In the genomic region with DNA sequence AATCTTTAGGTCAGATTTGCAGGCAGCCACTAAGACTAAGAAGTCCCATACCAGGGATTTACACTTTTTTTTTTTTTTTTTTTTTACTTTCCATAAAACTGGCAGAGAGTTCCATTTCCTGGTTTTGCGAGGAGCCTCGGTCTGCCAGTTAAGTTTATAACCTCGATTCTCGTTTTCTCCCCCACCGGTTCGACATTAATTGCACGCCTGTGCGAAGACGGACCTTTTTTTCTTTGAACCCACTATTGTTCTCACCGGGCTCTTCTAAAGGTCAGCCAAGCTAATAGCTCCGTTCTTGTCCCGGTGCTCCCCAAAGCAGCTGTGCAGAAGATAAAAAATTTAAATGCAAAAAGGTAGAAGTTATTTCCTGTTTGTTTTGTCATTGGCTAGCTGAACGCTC, we compare ENCODE assay signal across 19 mouse cellular contexts. TPM values are rescaled to one million over a fixed set of nuclear protein-coding genes. Genes with fewer than 3 reads are reported as not detected.
DNase-seq lines count a peak whose midpoint lies in the region; ATAC-seq lines count a peak whose summit lies in the region.
"Had no signal": no experiment of that assay in that cellular context is flagged by ENCODE, and none has a peak within 500 bp of the region (broad histone marks: within the 10 kb centered on the region; RNA-seq: fewer than 3 reads in every experiment).

No protein-coding gene starts in this region.

- H3K4me1 ChIP-seq in hindbrain, embryonic 16.5 days (ENCODE audit: control insufficient read depth, insufficient read depth, low read depth, low read length) = no peaks in the 10 kb centered on the region; the same call in 1 of the 2 replicates
- H3K4me1 ChIP-seq in hindbrain, embryonic 10.5 days (replicated peaks) = peaks cover 14% of the 10 kb centered on the region
- no peaks in the 10 kb centered on the region for H3K4me1 ChIP-seq in neural tube, embryonic 12.5 days
- peaks cover 10% of the 10 kb centered on the region for H3K4me1 ChIP-seq in limb, embryonic 13.5 days
- H3K4me1 ChIP-seq: liver, embryonic 15.5 days had no signal

- peak overlapping the region; percentile 22; the same call in 1 of the 2 replicates for H3K4me2 ChIP-seq in hindbrain, embryonic 16.5 days (ENCODE audit: low read length)
- H3K4me2 ChIP-seq in neural tube, embryonic 12.5 days (replicated peaks) = peak overlapping the region; percentile 12; the same call in 1 of the 2 replicates
- H3K4me2 ChIP-seq in limb, embryonic 13.5 days (replicated peaks) = peak overlapping the region; percentile 44
- H3K4me2 ChIP-seq: liver, embryonic 15.5 days had no signal

- no peak for DNase-seq in hindbrain, embryonic 10.5 days (ENCODE audit: low spot score)
- DNase-seq in neural tube, embryonic 10.5 days (ENCODE audit: extremely low spot score, low spot score) = no peak
- no peak for DNase-seq in heart, postnatal 14 days
- DNase-seq in gastrocnemius, postnatal 14 days = no peak
- DNase-seq: adrenal gland, postnatal 36 days; cerebellum, adult 2 months; heart, adult 18-20 months; layer of hippocampus, postnatal 36 days; lung, postnatal 10 days; thymus, postnatal 36 days had no signal

- no peak overlapping the region for H3K27ac ChIP-seq in hindbrain, embryonic 16.5 days (ENCODE audit: low read depth, low read length)
- no peak overlapping the region for H3K27ac ChIP-seq in hindbrain, embryonic 10.5 days
- no peak overlapping the region for H3K27ac ChIP-seq in neural tube, embryonic 12.5 days
- no peak overlapping the region for H3K27ac ChIP-seq in limb, embryonic 13.5 days
- H3K27ac ChIP-seq: liver, embryonic 15.5 days had no signal

- H3K4me3 ChIP-seq in hindbrain, embryonic 16.5 days (ENCODE audit: low read length) = no peak overlapping the region
- H3K4me3 ChIP-seq in hindbrain, embryonic 10.5 days = no peak overlapping the region
- no peak overlapping the region for H3K4me3 ChIP-seq in neural tube, embryonic 12.5 days
- no peak overlapping the region for H3K4me3 ChIP-seq in limb, embryonic 13.5 days
- H3K4me3 ChIP-seq: erythroblast, embryonic 14.5 days; liver, embryonic 15.5 days had no signal

- no peaks in the 10 kb centered on the region for H3K9me3 ChIP-seq in hindbrain, embryonic 16.5 days (ENCODE audit: control insufficient read depth, low read length)
- H3K9me3 ChIP-seq in hindbrain, embryonic 10.5 days = no peaks in the 10 kb centered on the region
- no peaks in the 10 kb centered on the region for H3K9me3 ChIP-seq in neural tube, embryonic 12.5 days
- no peaks in the 10 kb centered on the region for H3K9me3 ChIP-seq in limb, embryonic 13.5 days
- H3K9me3 ChIP-seq: liver, embryonic 15.5 days had no signal

- H3K36me3 ChIP-seq in hindbrain, embryonic 16.5 days (ENCODE audit: control insufficient read depth, insufficient read depth, low read length) = no peaks in the 10 kb centered on the region
- H3K36me3 ChIP-seq in hindbrain, embryonic 10.5 days = no peaks in the 10 kb centered on the region
- no peaks in the 10 kb centered on the region for H3K36me3 ChIP-seq in neural tube, embryonic 12.5 days
- H3K36me3 ChIP-seq in limb, embryonic 13.5 days = no peaks in the 10 kb centered on the region
- H3K36me3 ChIP-seq: liver, embryonic 15.5 days had no signal

- WGBS in hindbrain, embryonic 16.5 days = 27% methylated on average over 13 of the region's 13 CpGs
- 50% methylated on average over 13 of the region's 13 CpGs for WGBS in hindbrain, embryonic 10.5 days
- WGBS in neural tube, embryonic 12.5 days = 23% methylated on average over 13 of the region's 13 CpGs
- WGBS in limb, embryonic 13.5 days = 14% methylated on average over 13 of the region's 13 CpGs

- no peak for ATAC-seq in hindbrain, embryonic 16.5 days
- no peak for ATAC-seq in neural tube, embryonic 12.5 days (ENCODE audit: low FRiP score, low read depth)
- ATAC-seq in limb, embryonic 13.5 days (ENCODE audit: low FRiP score, low read depth) = no peak
- ATAC-seq: activated CD4-positive, CD25-positive, alpha-beta regulatory T cell, adult 4 months; Patski had no signal

- no peaks in the 10 kb centered on the region for H3K27me3 ChIP-seq in hindbrain, embryonic 16.5 days (replicated peaks; ENCODE audit: control insufficient read depth, insufficient read depth, low read length)
- H3K27me3 ChIP-seq in hindbrain, embryonic 10.5 days (ENCODE audit: insufficient read depth, poor library complexity, severe bottlenecking) = no peaks in the 10 kb centered on the region
- H3K27me3 ChIP-seq in neural tube, embryonic 12.5 days (replicated peaks) = no peaks in the 10 kb centered on the region
- no peaks in the 10 kb centered on the region for H3K27me3 ChIP-seq in limb, embryonic 13.5 days
- H3K27me3 ChIP-seq: liver, embryonic 15.5 days; Patski had no signal

- intact Hi-C loops in heart, postnatal 14 days (cut with DNase I) = no loop called here
- intact Hi-C loops in gastrocnemius, postnatal 14 days (cut with DNase I; ENCODE audit: low total_unique reads) = no loop called here

- no peak overlapping the region for H3K9ac ChIP-seq in hindbrain, embryonic 16.5 days (ENCODE audit: low read depth, low read length)
- no peak overlapping the region for H3K9ac ChIP-seq in neural tube, embryonic 12.5 days
- H3K9ac ChIP-seq in limb, embryonic 13.5 days = no peak overlapping the region
- H3K9ac ChIP-seq: liver, embryonic 15.5 days had no signal

RNA-seq across cellular contexts. Expression of a gene that starts 12.5 kb away (rescaled TPM):
- 13.2 and 14.4 TPM in 2 replicates for polyA plus RNA-seq in hindbrain, embryonic 16.5 days (2015; fragmentation: Nextera tagmentation; extraction: Ambion mirVana)
- polyA plus RNA-seq in hindbrain, embryonic 10.5 days (2016; fragmentation: Nextera tagmentation; extraction: Ambion mirVana) = 18.4 and 20.6 TPM in 2 replicates
- 12.7 and 13.5 TPM in 2 replicates for polyA plus RNA-seq in neural tube, embryonic 12.5 days (2016; fragmentation: Nextera tagmentation; extraction: Ambion mirVana)
- polyA plus RNA-seq in limb, embryonic 13.5 days (2015; fragmentation: Nextera tagmentation; extraction: Ambion mirVana) = 51.6 and 59.1 TPM in 2 replicates
- total RNA-seq in heart, postnatal 14 days (2021) = 10 to 100 TPM; 35.2 to 38.2 TPM
- 10 to 100 TPM; 14.3 to 14.4 TPM for total RNA-seq in gastrocnemius, postnatal 14 days (2021)
- total RNA-seq: common myeloid progenitor, adult 5-6 weeks; megakaryocyte, adult 5-6 weeks had no signal
- polyA plus RNA-seq: activated CD4-positive, CD25-positive, alpha-beta regulatory T cell, adult 4 months; erythroblast, embryonic 14.5 days had no signal
